Mouse (Mus musculus): ENCODE data around the gene Tas2r129. TPM values are rescaled to one million over a fixed set of nuclear protein-coding genes. Genes with fewer than 3 reads are reported as not detected.
"Not testable (repeated sequence)": the region's sequence is repeated elsewhere in the genome, so short reads cannot be mapped to it uniquely, and the experiment has no call there.

Tas2r129 gene
- not detected in 2 replicates for total RNA-seq (2017)

DNA sequence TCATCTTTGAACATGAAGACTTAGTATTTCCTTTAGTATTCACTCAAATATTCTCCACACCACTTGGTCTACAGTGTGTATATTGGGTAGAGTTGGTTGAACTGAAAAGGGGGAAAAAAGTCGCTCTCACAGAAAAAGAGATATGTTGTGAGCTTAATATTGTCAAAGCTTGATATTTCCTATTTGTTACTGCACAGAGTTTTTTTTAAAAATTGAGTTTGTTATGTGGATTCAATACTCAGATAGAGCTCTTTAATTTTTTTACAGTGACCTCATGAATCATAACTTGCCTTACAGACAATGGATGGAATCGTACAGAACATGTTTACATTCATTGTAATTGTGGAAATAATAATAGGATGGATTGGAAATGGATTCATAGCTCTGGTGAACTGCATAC is at the start of gene Tas2r129:
TSS of gene Tas2r129 (plus strand) at position 301 of the 400 bp plus-strand sequence.
- ATAC-seq (replicated peaks in 1 of 2; ENCODE audit: insufficient read depth in 1 of 2, low FRiP score in 2 of 2, low TSS enrichment in 1 of 2, low read depth in 1 of 2, poor library complexity in 2 of 2, severe bottlenecking in 2 of 2), result no peak

DNA sequence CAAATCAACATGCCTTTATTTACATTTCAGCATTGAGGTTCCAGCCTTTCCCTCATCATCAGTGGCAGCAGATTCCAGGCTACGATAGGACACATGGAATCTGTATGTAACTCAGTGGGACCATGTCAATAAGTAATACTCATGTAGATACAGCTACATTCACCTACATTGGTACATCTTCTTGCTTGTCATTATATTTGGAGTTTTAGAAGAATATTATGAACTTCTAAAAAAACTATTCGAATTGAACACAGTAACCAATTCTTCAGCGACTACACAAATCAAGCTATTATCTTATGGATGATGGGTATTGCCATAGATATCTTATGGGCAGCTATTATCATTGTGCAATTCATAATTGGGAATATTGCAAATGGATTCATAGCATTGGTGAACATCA is 41.6 kb upstream of the Tas2r129 start, which contains the start of gene Tas2r125:
TSS of gene Tas2r125 (plus strand) at position 301 of the 400 bp plus-strand sequence.
- ATAC-seq (replicated peaks in 1 of 2; ENCODE audit: insufficient read depth in 1 of 2, low FRiP score in 2 of 2, low TSS enrichment in 1 of 2, low read depth in 1 of 2, poor library complexity in 2 of 2, severe bottlenecking in 2 of 2), result no peak

DNA sequence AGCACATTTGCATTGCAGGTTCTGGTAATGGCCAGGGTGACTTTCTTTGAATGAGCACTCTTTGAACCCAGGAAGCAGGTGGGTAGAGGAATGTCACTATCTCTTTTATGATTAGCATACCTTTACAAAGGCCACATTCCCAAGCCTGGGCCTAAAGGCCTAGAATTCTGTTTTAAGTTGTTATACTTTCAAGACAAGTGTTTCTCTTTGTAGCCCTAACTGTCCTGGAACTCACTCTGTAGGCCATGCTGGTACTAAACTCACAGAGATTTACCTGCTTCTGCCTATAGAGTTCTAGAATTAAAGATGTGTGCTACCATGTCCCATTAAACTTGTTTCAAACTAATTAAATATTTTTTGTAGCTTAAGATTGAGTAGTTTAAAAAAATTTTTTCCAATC is 9.5 kb upstream of the Tas2r129 start:
- not testable (repeated sequence) for ATAC-seq (replicated peaks in 1 of 2; ENCODE audit: insufficient read depth in 1 of 2, low FRiP score in 2 of 2, low TSS enrichment in 1 of 2, low read depth in 1 of 2, poor library complexity in 2 of 2, severe bottlenecking in 2 of 2)

DNA sequence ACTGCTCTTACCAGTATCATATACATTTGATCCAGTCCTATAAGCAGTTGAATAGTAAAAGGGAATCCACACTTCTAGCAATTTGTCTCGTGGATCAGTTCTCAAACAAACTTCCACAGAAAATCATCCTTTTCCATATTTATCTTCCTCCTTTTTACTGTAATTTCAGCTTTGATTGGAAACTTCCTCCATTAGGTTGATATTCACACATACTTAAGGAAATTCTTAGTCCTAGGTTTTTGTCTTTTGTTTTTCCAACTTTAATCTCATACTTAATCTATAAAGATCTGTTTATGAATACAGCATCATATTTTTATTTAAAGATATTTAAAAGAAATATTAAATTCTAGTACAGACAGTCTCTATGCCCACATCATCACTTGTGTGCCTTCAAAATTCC is 6.9 kb downstream of the Tas2r129 start, which contains the start of gene Tas2r131:
TSS of gene Tas2r131 (minus strand) at position 101 of the 400 bp plus-strand sequence.
- no peak for ATAC-seq (replicated peaks in 1 of 2; ENCODE audit: insufficient read depth in 1 of 2, low FRiP score in 2 of 2, low TSS enrichment in 1 of 2, low read depth in 1 of 2, poor library complexity in 2 of 2, severe bottlenecking in 2 of 2)

DNA sequence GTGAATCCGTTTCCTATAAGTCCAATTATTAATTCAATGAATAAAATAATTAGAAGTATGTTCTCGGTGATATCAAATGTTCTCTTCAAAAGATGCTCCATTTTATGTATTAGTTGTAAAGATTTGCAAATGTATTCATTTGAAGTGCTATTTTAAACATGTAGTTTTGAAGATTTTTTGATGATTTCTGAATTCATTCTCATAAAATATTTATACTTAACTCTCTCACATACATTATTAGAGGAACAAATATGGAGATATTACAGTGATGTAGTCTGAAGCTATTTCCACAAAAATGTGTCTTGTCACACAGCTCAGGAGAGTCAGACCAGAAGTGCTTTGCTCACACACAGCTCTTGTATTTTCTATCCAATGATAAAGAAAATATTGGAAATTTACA is 30.0 kb downstream of the Tas2r129 start, which contains the start of gene Tas2r109:
TSS of gene Tas2r109 (minus strand) at position 101 of the 400 bp plus-strand sequence.
- ATAC-seq (replicated peaks in 1 of 2; ENCODE audit: insufficient read depth in 1 of 2, low FRiP score in 2 of 2, low TSS enrichment in 1 of 2, low read depth in 1 of 2, poor library complexity in 2 of 2, severe bottlenecking in 2 of 2), result no peak

Other genes with a start within 250 kb of the Tas2r129 start
- gene Tas2r122, start 239.2 kb upstream of the Tas2r129 start, total RNA-seq (2017), result not detected in 2 replicates
- gene Tas2r115, start 213.1 kb upstream of the Tas2r129 start, total RNA-seq (2017), result not detected in 2 replicates
- not detected in 2 replicates for gene Tas2r124, start 196.4 kb upstream of the Tas2r129 start, total RNA-seq (2017)
- gene Tas2r102, start 189.0 kb upstream of the Tas2r129 start, total RNA-seq (2017), result not detected in 2 replicates
- gene Tas2r136, start 172.9 kb upstream of the Tas2r129 start, total RNA-seq (2017), result not detected in 2 replicates
- not detected in 2 replicates for gene Tas2r117, start 148.3 kb upstream of the Tas2r129 start, total RNA-seq (2017)
- not detected in 2 replicates for gene Tas2r123, start 104.0 kb upstream of the Tas2r129 start, total RNA-seq (2017)
- gene Tas2r116, start 95.7 kb upstream of the Tas2r129 start, total RNA-seq (2017), result not detected in 2 replicates
- gene Tas2r110, start 83.1 kb upstream of the Tas2r129 start, total RNA-seq (2017), result not detected in 2 replicates
- not detected in 2 replicates for gene Tas2r113, start 58.1 kb upstream of the Tas2r129 start, total RNA-seq (2017)
- gene Tas2r125, start 41.5 kb upstream of the Tas2r129 start, total RNA-seq (2017), result not detected in 2 replicates
- gene Tas2r131, start 6.8 kb downstream of the Tas2r129 start, total RNA-seq (2017), result not detected in 2 replicates
- gene Tas2r109, start 29.9 kb downstream of the Tas2r129 start, total RNA-seq (2017), result not detected in 2 replicates
- gene Tas2r103, start 86.0 kb downstream of the Tas2r129 start, total RNA-seq (2017), result not detected in 2 replicates
- not detected in 2 replicates for gene Tas2r140, start 104.7 kb downstream of the Tas2r129 start, total RNA-seq (2017)
- gene Smim10l1, start 153.8 kb downstream of the Tas2r129 start, total RNA-seq (2017), result 119 and 149 TPM in 2 replicates

Data from hematopoietic stem cell, adult 5-6 weeks (primary cell).